Mouse (Mus musculus): ENCODE results near the gene Hist1h1t. TPM values are rescaled to one million over a fixed set of nuclear protein-coding genes. Genes with fewer than 3 reads are reported as not detected.

The Hist1h1t gene
- polyA plus RNA-seq, 1 experiment from 2014 or later: not detected

- H3K27ac ChIP-seq (replicated peaks; ENCODE audit: low read depth, low read length): no peak overlapping the region
- peak overlapping the region; percentile 69 for H3K4me2 ChIP-seq (ENCODE audit: low read length)
- no peak for ATAC-seq (ENCODE audit: low FRiP score, low TSS enrichment)
- H3K4me1 ChIP-seq (ENCODE audit: control insufficient read depth, insufficient read depth, low read length): peaks cover 17% of the 10 kb centered on the region
- WGBS: under 1% methylated on average over 18 of the region's 36 CpGs
- no peaks in the 10 kb centered on the region for H3K36me3 ChIP-seq (ENCODE audit: control insufficient read depth, insufficient read depth, low read length)
- H3K27me3 ChIP-seq (ENCODE audit: control insufficient read depth, insufficient read depth, low read length): no peaks in the 10 kb centered on the region
- no peaks in the 10 kb centered on the region for H3K9me3 ChIP-seq (ENCODE audit: control insufficient read depth, low read length)
- peak overlapping the region; percentile 20; the same call in 1 of the 2 replicates for H3K4me3 ChIP-seq (replicated peaks; ENCODE audit: low read depth, low read length)
- DNase-seq: no peak
- H3K9ac ChIP-seq (replicated peaks; ENCODE audit: low read length): no peak overlapping the region
These were observed 49.1 kb downstream of the Hist1h1t start for GRCm38 (mm10) chr13:23744421-23745380.

GRCm38 (mm10) chr13:23745381-23746161, 50.0 kb downstream of the Hist1h1t start, which contains the start of gene Hist1h3c:
Gene Hist1h3c, minus strand, starts transcription at chr13:23745602.
- Histone ChIP-seq H3K36me3 (ENCODE audit: control insufficient read depth, insufficient read depth, low read length) (no peaks in the 10 kb centered on the region), H3K4me1 (ENCODE audit: control insufficient read depth, insufficient read depth, low read length) (peaks cover 11% of the 10 kb centered on the region), H3K27ac (replicated peaks; ENCODE audit: low read depth, low read length) (peak within 1 kb of the TSS; percentile 88), H3K27me3 (ENCODE audit: control insufficient read depth, insufficient read depth, low read length) (no peaks in the 10 kb centered on the region), H3K4me2 (ENCODE audit: low read length) (peak within 1 kb of the TSS; percentile 69), H3K9ac (replicated peaks; ENCODE audit: low read length) (peak within 1 kb of the TSS; percentile 39; the same call in 1 of the 2 replicates), H3K9me3 (ENCODE audit: control insufficient read depth, low read length) (no peaks in the 10 kb centered on the region), H3K4me3 (replicated peaks; ENCODE audit: low read depth, low read length) (peak within 1 kb of the TSS; percentile 31)
- ATAC-seq (ENCODE audit: low FRiP score, low TSS enrichment) (peak; percentile 79), DNase-seq (peak; percentile 95)
- WGBS: under 1% methylated on average over 25 of the region's 28 CpGs

Small RNA genes lying within 50 kb of the gene (microRNA-seq; reads per million reads assigned to microRNA genes)
- gene Gm44314 (not detected), gene Gm44350 (not detected)

Other genes starting within 250 kb of the Hist1h1t start
- gene Btn1a1, start 229.9 kb upstream of the Hist1h1t start, polyA plus RNA-seq (2014; fragmentation: Nextera tagmentation; extraction: Ambion mirVana): 0.09 TPM in 1 of 2 replicates, not detected in the other
- not detected in 2 replicates for gene Btn2a2, start 207.0 kb upstream of the Hist1h1t start, polyA plus RNA-seq (2014; fragmentation: Nextera tagmentation; extraction: Ambion mirVana)
- 4.1 and 6.4 TPM in 2 replicates for gene Hist1h4h, start 164.8 kb upstream of the Hist1h1t start, polyA plus RNA-seq (2014; fragmentation: Nextera tagmentation; extraction: Ambion mirVana)
- 3.4 and 4.6 TPM in 2 replicates for gene Hist1h2af, start 161.9 kb upstream of the Hist1h1t start, polyA plus RNA-seq (2014; fragmentation: Nextera tagmentation; extraction: Ambion mirVana)
- 0.77 and 1.4 TPM in 2 replicates for gene Hist1h3g, start 160.4 kb upstream of the Hist1h1t start, polyA plus RNA-seq (2014; fragmentation: Nextera tagmentation; extraction: Ambion mirVana)
- gene Hist1h2bh, start 152.4 kb upstream of the Hist1h1t start, polyA plus RNA-seq (2014; fragmentation: Nextera tagmentation; extraction: Ambion mirVana): 0.13 and 0.30 TPM in 2 replicates
- 0.32 and 0.47 TPM in 2 replicates for gene Hist1h3f, start 151.8 kb upstream of the Hist1h1t start, polyA plus RNA-seq (2014; fragmentation: Nextera tagmentation; extraction: Ambion mirVana)
- not detected in 2 replicates for gene Hist1h4f, start 144.2 kb upstream of the Hist1h1t start, polyA plus RNA-seq (2014; fragmentation: Nextera tagmentation; extraction: Ambion mirVana)
- 0.11 and 0.18 TPM in 2 replicates for gene Hist1h1d, start 142.6 kb upstream of the Hist1h1t start, polyA plus RNA-seq (2014; fragmentation: Nextera tagmentation; extraction: Ambion mirVana)
- 3.1 and 3.8 TPM in 2 replicates for gene Hist1h3e, start 133.4 kb upstream of the Hist1h1t start, polyA plus RNA-seq (2014; fragmentation: Nextera tagmentation; extraction: Ambion mirVana)
- gene Hist1h2ae, start 124.6 kb upstream of the Hist1h1t start, polyA plus RNA-seq (2014; fragmentation: Nextera tagmentation; extraction: Ambion mirVana): 30.2 and 34.0 TPM in 2 replicates
- gene Hist1h2bg, start 124.4 kb upstream of the Hist1h1t start, polyA plus RNA-seq (2014; fragmentation: Nextera tagmentation; extraction: Ambion mirVana): 1.4 and 2.6 TPM in 2 replicates
- gene Hist1h2bf, start 121.6 kb upstream of the Hist1h1t start, polyA plus RNA-seq (2014; fragmentation: Nextera tagmentation; extraction: Ambion mirVana): 1.5 and 2.7 TPM in 2 replicates
- gene Hist1h2ad, start 121.4 kb upstream of the Hist1h1t start, polyA plus RNA-seq (2014; fragmentation: Nextera tagmentation; extraction: Ambion mirVana): 2.1 and 2.2 TPM in 2 replicates
- 1.6 and 2.0 TPM in 2 replicates for gene Hist1h3d, start 120.1 kb upstream of the Hist1h1t start, polyA plus RNA-seq (2014; fragmentation: Nextera tagmentation; extraction: Ambion mirVana)
- gene Hist1h4d, start 114.2 kb upstream of the Hist1h1t start, polyA plus RNA-seq (2014; fragmentation: Nextera tagmentation; extraction: Ambion mirVana): 38.1 and 40.0 TPM in 2 replicates
- 0.72 and 1.4 TPM in 2 replicates for gene Hist1h2be, start 74.7 kb upstream of the Hist1h1t start, polyA plus RNA-seq (2014; fragmentation: Nextera tagmentation; extraction: Ambion mirVana)
- gene Hist1h1e, start 73.3 kb upstream of the Hist1h1t start, polyA plus RNA-seq (2014; fragmentation: Nextera tagmentation; extraction: Ambion mirVana): 4.4 and 8.6 TPM in 2 replicates
- gene Hist1h2ac, start 11.9 kb upstream of the Hist1h1t start, polyA plus RNA-seq (2014; fragmentation: Nextera tagmentation; extraction: Ambion mirVana): 0.57 and 0.67 TPM in 2 replicates
- gene Hist1h2bc, start 11.6 kb upstream of the Hist1h1t start, polyA plus RNA-seq (2014; fragmentation: Nextera tagmentation; extraction: Ambion mirVana): 13.1 and 17.3 TPM in 2 replicates
- 2.9 and 4.3 TPM in 2 replicates for gene Hist1h4c, start 2.6 kb downstream of the Hist1h1t start, polyA plus RNA-seq (2014; fragmentation: Nextera tagmentation; extraction: Ambion mirVana)
- 0.77 and 3.9 TPM in 2 replicates for gene Hfe, start 15.0 kb downstream of the Hist1h1t start, polyA plus RNA-seq (2014; fragmentation: Nextera tagmentation; extraction: Ambion mirVana)
- gene Hist1h1c, start 43.0 kb downstream of the Hist1h1t start, polyA plus RNA-seq (2014; fragmentation: Nextera tagmentation; extraction: Ambion mirVana): 5.7 and 9.2 TPM in 2 replicates
- gene Hist1h3c, start 49.8 kb downstream of the Hist1h1t start, polyA plus RNA-seq (2014; fragmentation: Nextera tagmentation; extraction: Ambion mirVana): 1.2 TPM in 2 replicates
- gene Hist1h2bb, start 50.9 kb downstream of the Hist1h1t start, polyA plus RNA-seq (2014; fragmentation: Nextera tagmentation; extraction: Ambion mirVana): 0.51 TPM in 1 of 2 replicates, not detected in the other
- 11.3 and 13.5 TPM in 2 replicates for gene Hist1h2ab, start 55.3 kb downstream of the Hist1h1t start, polyA plus RNA-seq (2014; fragmentation: Nextera tagmentation; extraction: Ambion mirVana)
- gene Hist1h3b, start 56.5 kb downstream of the Hist1h1t start, polyA plus RNA-seq (2014; fragmentation: Nextera tagmentation; extraction: Ambion mirVana): 3.5 and 4.0 TPM in 2 replicates
- 2.8 and 5.0 TPM in 2 replicates for gene Hist1h4b, start 61.2 kb downstream of the Hist1h1t start, polyA plus RNA-seq (2014; fragmentation: Nextera tagmentation; extraction: Ambion mirVana)
- 0.47 and 1.1 TPM in 2 replicates for gene Hist1h4a, start 65.4 kb downstream of the Hist1h1t start, polyA plus RNA-seq (2014; fragmentation: Nextera tagmentation; extraction: Ambion mirVana)
- 2.2 TPM in 2 replicates for gene Hist1h3a, start 66.6 kb downstream of the Hist1h1t start, polyA plus RNA-seq (2014; fragmentation: Nextera tagmentation; extraction: Ambion mirVana)
- gene Hist1h1a, start 67.9 kb downstream of the Hist1h1t start, polyA plus RNA-seq (2014; fragmentation: Nextera tagmentation; extraction: Ambion mirVana): 0.93 TPM in 1 of 2 replicates, not detected in the other
- gene Trim38, start 74.1 kb downstream of the Hist1h1t start, polyA plus RNA-seq (2014; fragmentation: Nextera tagmentation; extraction: Ambion mirVana): not detected in 2 replicates
- gene Slc17a2, start 111.2 kb downstream of the Hist1h1t start, polyA plus RNA-seq (2014; fragmentation: Nextera tagmentation; extraction: Ambion mirVana): not detected in 2 replicates
- not detected in 2 replicates for gene Slc17a3, start 143.6 kb downstream of the Hist1h1t start, polyA plus RNA-seq (2014; fragmentation: Nextera tagmentation; extraction: Ambion mirVana)
- gene Slc17a1, start 171.9 kb downstream of the Hist1h1t start, polyA plus RNA-seq (2014; fragmentation: Nextera tagmentation; extraction: Ambion mirVana): not detected in 2 replicates
- not detected in 2 replicates for gene Slc17a4, start 219.2 kb downstream of the Hist1h1t start, polyA plus RNA-seq (2014; fragmentation: Nextera tagmentation; extraction: Ambion mirVana)
- gene Hist1h2ba, start 238.3 kb downstream of the Hist1h1t start, polyA plus RNA-seq (2014; fragmentation: Nextera tagmentation; extraction: Ambion mirVana): not detected in 2 replicates
- not detected in 2 replicates for gene Hist1h2aa, start 238.6 kb downstream of the Hist1h1t start, polyA plus RNA-seq (2014; fragmentation: Nextera tagmentation; extraction: Ambion mirVana)

Data from midbrain, embryonic 14.5 days (tissue).